ENCODE assay signal across 7 mouse cellular contexts in the genomic region with DNA sequence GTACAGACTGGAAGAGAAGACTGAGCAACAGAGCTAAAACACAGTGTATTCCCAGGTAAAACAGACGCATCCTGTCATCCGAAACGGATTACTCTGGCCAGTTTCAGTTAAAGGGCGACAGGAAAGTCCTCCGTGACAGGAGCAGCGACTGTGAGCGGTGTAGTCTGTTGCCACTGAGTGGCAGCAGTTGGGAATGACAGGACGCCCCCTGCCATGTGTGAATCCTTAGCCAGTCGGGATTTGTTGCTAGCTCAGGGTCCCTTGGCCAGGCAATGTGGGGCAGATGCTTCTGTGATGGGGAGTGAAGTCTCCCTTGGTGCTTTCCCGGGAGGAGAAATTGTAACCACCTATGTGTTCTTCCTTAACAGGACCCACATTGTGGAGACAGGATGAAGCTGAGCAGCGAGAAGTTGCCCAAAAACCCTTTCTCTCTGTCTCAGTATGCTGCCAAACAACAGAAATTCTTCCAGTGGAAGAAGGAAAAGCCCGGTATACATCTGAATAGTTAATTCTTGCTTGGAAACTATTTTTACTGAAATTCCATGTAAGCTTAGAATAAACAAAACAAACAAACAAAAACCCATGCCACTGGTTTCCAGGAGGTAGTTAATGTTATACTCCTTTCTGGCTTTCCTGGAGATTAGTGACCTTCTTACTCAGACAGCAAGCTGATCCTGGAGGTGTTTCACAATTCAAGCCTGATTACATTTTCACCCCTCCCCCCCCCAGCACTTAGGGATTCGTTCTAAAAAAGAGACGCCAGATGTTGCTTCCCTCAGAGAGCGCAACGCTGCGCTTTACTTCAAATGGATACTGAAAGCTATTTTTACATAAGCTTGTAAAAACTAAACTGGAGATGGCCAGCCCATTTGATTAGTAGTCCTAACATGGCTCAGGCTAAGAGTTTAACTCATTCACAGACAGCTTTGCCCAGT. TPM values are rescaled to one million over a fixed set of nuclear protein-coding genes. Genes with fewer than 3 reads are reported as not detected.
DNase-seq lines count a peak whose midpoint lies in the region; ATAC-seq lines count a peak whose summit lies in the region.

No protein-coding gene starts in this region.

- WGBS in heart, embryonic 12.5 days, result 7% methylated on average over 17 of the region's 17 CpGs
- 20% methylated on average over 17 of the region's 17 CpGs for WGBS in kidney, embryonic 16.5 days
- 11% methylated on average over 17 of the region's 17 CpGs for WGBS in lung, embryonic 16.5 days

- peak; percentile 42; the same call in 1 of the 2 replicates for ATAC-seq in heart, embryonic 12.5 days (ENCODE audit: insufficient number of reproducible peaks, low FRiP score)
- ATAC-seq in kidney, embryonic 16.5 days (ENCODE audit: low FRiP score, low TSS enrichment), result peak; percentile 85; the same call in 1 of the 2 replicates
- peak; percentile 83 for ATAC-seq in lung, embryonic 16.5 days (ENCODE audit: low read depth)

- DNase-seq in ZHBTc4 (ENCODE audit: low read depth, low spot score), result peak; percentile 22
- DNase-seq in cerebellum, postnatal 14 days, result peak; percentile 57 to 72
- peak; percentile 23 for DNase-seq in right cerebral cortex, postnatal 4 days
- DNase-seq in spleen, postnatal 36 days (ENCODE audit: low spot score in 2 of 2), result no peak

- H3K4me1 ChIP-seq in heart, embryonic 12.5 days (replicated peaks), result peaks cover 12% of the 10 kb centered on the region
- H3K4me1 ChIP-seq in kidney, embryonic 16.5 days (ENCODE audit: insufficient read depth, low read length), result peaks cover 8% of the 10 kb centered on the region; the same call in 1 of the 2 replicates
- peaks cover 8% of the 10 kb centered on the region for H3K4me1 ChIP-seq in lung, embryonic 16.5 days (replicated peaks; ENCODE audit: control insufficient read depth, insufficient read depth, low read length)

- H3K4me2 ChIP-seq in heart, embryonic 12.5 days, result peak overlapping the region; percentile 67
- H3K4me2 ChIP-seq in kidney, embryonic 16.5 days (replicated peaks; ENCODE audit: low read depth, low read length), result peak overlapping the region; percentile 46
- peak overlapping the region; percentile 36 for H3K4me2 ChIP-seq in lung, embryonic 16.5 days (ENCODE audit: low read depth, low read length)

- no peaks in the 10 kb centered on the region for H3K36me3 ChIP-seq in heart, embryonic 12.5 days
- no peaks in the 10 kb centered on the region for H3K36me3 ChIP-seq in kidney, embryonic 16.5 days (ENCODE audit: insufficient read depth, low read length)
- no peaks in the 10 kb centered on the region for H3K36me3 ChIP-seq in lung, embryonic 16.5 days (ENCODE audit: control insufficient read depth, insufficient read depth, low read length)

- H3K27ac ChIP-seq in heart, embryonic 12.5 days (ENCODE audit: poor library complexity, severe bottlenecking), result peak overlapping the region; percentile 53
- H3K27ac ChIP-seq in kidney, embryonic 16.5 days (ENCODE audit: low read length), result peak overlapping the region; percentile 44
- H3K27ac ChIP-seq in lung, embryonic 16.5 days (ENCODE audit: low read length), result peak overlapping the region; percentile 48

- H3K9ac ChIP-seq in heart, embryonic 12.5 days, result peak overlapping the region; percentile 61; the same call in 1 of the 2 replicates
- peak overlapping the region; percentile 50 for H3K9ac ChIP-seq in kidney, embryonic 16.5 days (replicated peaks; ENCODE audit: low read length)
- H3K9ac ChIP-seq in lung, embryonic 16.5 days (ENCODE audit: low read length), result peak overlapping the region; percentile 44

- H3K4me3 ChIP-seq in heart, embryonic 12.5 days, result peak overlapping the region; percentile 29
- H3K4me3 ChIP-seq in kidney, embryonic 16.5 days (ENCODE audit: low read length), result peak overlapping the region; percentile 18
- peak overlapping the region; percentile 18 for H3K4me3 ChIP-seq in lung, embryonic 16.5 days (ENCODE audit: low read length)

- H3K9me3 ChIP-seq in heart, embryonic 12.5 days (replicated peaks), result no peaks in the 10 kb centered on the region
- peaks cover 3% of the 10 kb centered on the region; the same call in 1 of the 2 replicates for H3K9me3 ChIP-seq in kidney, embryonic 16.5 days (ENCODE audit: low read length)
- no peaks in the 10 kb centered on the region for H3K9me3 ChIP-seq in lung, embryonic 16.5 days (ENCODE audit: control insufficient read depth, low read length)

- H3K27me3 ChIP-seq in heart, embryonic 12.5 days (replicated peaks), result no peaks in the 10 kb centered on the region
- H3K27me3 ChIP-seq in kidney, embryonic 16.5 days (ENCODE audit: insufficient read depth, low read length), result no peaks in the 10 kb centered on the region
- H3K27me3 ChIP-seq in lung, embryonic 16.5 days (ENCODE audit: control insufficient read depth, insufficient read depth, low read depth, low read length), result no peaks in the 10 kb centered on the region

RNA-seq across cellular contexts. Expression of a gene that starts 5.5 kb away (rescaled TPM):
- 13.4 and 15.9 TPM in 2 replicates for polyA plus RNA-seq in heart, embryonic 12.5 days (2016; fragmentation: Nextera tagmentation; extraction: Ambion mirVana)
- 24.4 and 24.5 TPM in 2 replicates for polyA plus RNA-seq in kidney, embryonic 16.5 days (2015; fragmentation: Nextera tagmentation; extraction: Ambion mirVana)
- 37.0 and 56.6 TPM in 2 replicates for polyA plus RNA-seq in lung, embryonic 16.5 days (2015; fragmentation: Nextera tagmentation; extraction: Ambion mirVana)

RNA-seq across cellular contexts. Expression of a gene that starts 11.9 kb away (rescaled TPM):
- polyA plus RNA-seq in heart, embryonic 12.5 days (2016; fragmentation: Nextera tagmentation; extraction: Ambion mirVana), result 0.85 and 1.0 TPM in 2 replicates
- polyA plus RNA-seq in kidney, embryonic 16.5 days (2015; fragmentation: Nextera tagmentation; extraction: Ambion mirVana), result 0.52 and 0.86 TPM in 2 replicates
- polyA plus RNA-seq in lung, embryonic 16.5 days (2015; fragmentation: Nextera tagmentation; extraction: Ambion mirVana), result 0.80 and 1.2 TPM in 2 replicates

RNA-seq across cellular contexts. Expression of a gene that starts 35.7 kb away (rescaled TPM):
- polyA plus RNA-seq in heart, embryonic 12.5 days (2016; fragmentation: Nextera tagmentation; extraction: Ambion mirVana), result 52.4 and 63.7 TPM in 2 replicates
- 72.9 and 84.2 TPM in 2 replicates for polyA plus RNA-seq in kidney, embryonic 16.5 days (2015; fragmentation: Nextera tagmentation; extraction: Ambion mirVana)
- polyA plus RNA-seq in lung, embryonic 16.5 days (2015; fragmentation: Nextera tagmentation; extraction: Ambion mirVana), result 82.7 and 90.7 TPM in 2 replicates

RNA-seq across cellular contexts. Expression of a gene that starts 36.0 kb away (rescaled TPM):
- 2.5 and 3.2 TPM in 2 replicates for polyA plus RNA-seq in heart, embryonic 12.5 days (2016; fragmentation: Nextera tagmentation; extraction: Ambion mirVana)
- 6.0 and 6.5 TPM in 2 replicates for polyA plus RNA-seq in kidney, embryonic 16.5 days (2015; fragmentation: Nextera tagmentation; extraction: Ambion mirVana)
- 6.1 and 7.1 TPM in 2 replicates for polyA plus RNA-seq in lung, embryonic 16.5 days (2015; fragmentation: Nextera tagmentation; extraction: Ambion mirVana)

Comparison
In these comparisons a context has a peak if more than half of its experiments do, and no peak if none do; other contexts are left out.
1. DNase-seq: peak in ZHBTc4 (single experiment), cerebellum, postnatal 14 days (2 of 2) and right cerebral cortex, postnatal 4 days (single experiment); none in spleen, postnatal 36 days (0 of 2).
2. Peak in every context shown above with its lines, with median percentiles within 50 percentile points of each other: ATAC-seq, H3K27ac ChIP-seq, H3K4me2 ChIP-seq, H3K4me3 ChIP-seq and H3K9ac ChIP-seq.